Mouse (Mus musculus) ES-E14 (cell line): ENCODE results near the gene Psma3. TPM values are rescaled to one million over a fixed set of nuclear protein-coding genes. Genes with fewer than 3 reads are reported as not detected.

ENCODE experiments used
- DNase-seq: peaks from one replicate; pipeline ENCODE4 v3.0.0-alpha.2; 2013; ENCODE audit warnings: low read depth, low spot score
- H3K27ac ChIP-seq: 2 replicates; pipeline ENCODE4 v1.5.1; 2012; ENCODE audit warnings: low read depth, mild to moderate bottlenecking, low read length, moderate library complexity, mixed read lengths; ENCODE audit not compliant: poor library complexity, insufficient read depth, severe bottlenecking
- H3K36me3 ChIP-seq: 2 replicates; pipeline ENCODE4 v1.6.1; 2012; ENCODE audit warnings: mild to moderate bottlenecking, low read length, moderate library complexity, mixed read lengths; ENCODE audit not compliant: control insufficient read depth, poor library complexity, insufficient read depth, severe bottlenecking
- H3K4me1 ChIP-seq, 2 experiments: fragments of 150-350 bp in 1 of 2; sonication (generic) in 1 of 2; 2 replicates each; pipeline ENCODE4 v1.6.1; 2012; ENCODE audit warnings: low read length in 2 of 2, mild to moderate bottlenecking in 1 of 2, mixed read lengths in 1 of 2; ENCODE audit not compliant: control insufficient read depth in 2 of 2, insufficient read depth in 2 of 2, poor library complexity in 1 of 2
- H3K4me3 ChIP-seq, 2 experiments: fragments of 150-350 bp in 1 of 2; sonication (generic) in 1 of 2; 2 replicates each; pipeline ENCODE4 v1.5.1; 2012; ENCODE audit warnings: low read length in 2 of 2, low read depth in 1 of 2, mild to moderate bottlenecking in 1 of 2, mixed read lengths in 1 of 2; ENCODE audit not compliant: insufficient read depth in 1 of 2, poor library complexity in 1 of 2, severe bottlenecking in 1 of 2
- H3K9ac ChIP-seq: 2 replicates; pipeline ENCODE4 v1.6.1; 2012; ENCODE audit warnings: low read depth, mild to moderate bottlenecking, low read length, mixed read lengths; ENCODE audit not compliant: poor library complexity, insufficient read depth, severe bottlenecking
- H3K9me3 ChIP-seq: fragments of 150-350 bp; sonication (generic); 2 replicates; pipeline ENCODE4 v1.6.1; 2012; ENCODE audit warnings: low read depth, mild to moderate bottlenecking, low read length; ENCODE audit not compliant: control insufficient read depth, insufficient read depth
- CHD2 ChIP-seq: IDR thresholded peaks from 2 replicates; pipeline ENCODE4 v1.6.1; 2014; ENCODE audit warnings: mild to moderate bottlenecking, low read depth, low read length, inconsistent platforms
- HCFC1 ChIP-seq: IDR thresholded peaks from 2 replicates; pipeline ENCODE4 v1.6.1; 2012; ENCODE audit warnings: low read length, inconsistent platforms, borderline replicate concordance; ENCODE audit not compliant: insufficient read depth
- MAFK ChIP-seq: IDR thresholded peaks from 2 replicates; pipeline ENCODE4 v1.6.1; 2014; ENCODE audit warnings: mild to moderate bottlenecking, low read depth, low read length, inconsistent platforms; ENCODE audit not compliant: insufficient read depth
- ZC3H11A ChIP-seq: IDR thresholded peaks from 2 replicates; pipeline ENCODE4 v1.6.1; 2012; ENCODE audit warnings: low read depth, mild to moderate bottlenecking, inconsistent platforms, low read length, borderline replicate concordance
- ZNF384 ChIP-seq: IDR thresholded peaks from 2 replicates; pipeline ENCODE4 v1.6.1; 2012; ENCODE audit warnings: low read depth, low read length, inconsistent platforms
- in situ Hi-C, 2 experiments: fragments of 600-800 bp; cut with MboI; formaldehyde crosslinking; loops; one replicate each; pipeline ENCODE4 v1.15.1; 2025; ENCODE audit warnings: low sequenced_read_pairs in 2 of 2, inconsistent platforms in 1 of 2; ENCODE audit not compliant: unreplicated experiment in 2 of 2
- total RNA-seq: library from RNA; depleted of rRNA; stranded (reverse); fragments of 300-350 nt; gene quantifications from 2 replicates; pipeline ENCODE4 v1.2.3, GENCODE M21; 2012

Psma3 gene
- total RNA-seq, 1 experiment, result 306 TPM

DNA sequence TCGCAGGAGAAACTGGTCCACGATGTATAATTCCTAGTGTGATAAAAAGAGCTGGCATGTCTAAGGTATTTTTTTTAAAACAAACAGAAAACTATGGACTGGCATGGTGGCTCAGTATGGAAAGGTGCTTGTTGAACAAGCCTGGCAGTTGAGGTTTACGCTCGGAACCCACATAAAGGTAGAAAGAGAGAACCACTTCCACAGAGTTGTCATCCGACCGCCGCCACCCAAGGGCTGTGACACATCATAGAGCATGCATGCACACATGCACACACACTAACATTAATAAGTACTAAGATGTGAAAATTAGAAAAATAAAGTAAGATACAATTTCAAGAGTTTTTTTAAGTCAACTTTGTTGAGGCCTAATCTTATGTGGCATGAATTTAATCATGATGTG, 33.6 kb upstream of the Psma3 start:
- Histone ChIP-seq H3K4me1 (no peaks in the 10 kb centered on the region; a peak in 1 of 4 replicates), H3K9ac (no peak overlapping the region), H3K36me3 (peaks cover 6% of the 10 kb centered on the region), H3K9me3 (peaks cover 11% of the 10 kb centered on the region), H3K27ac (no peak overlapping the region), H3K4me3 (no peak overlapping the region)
- in situ Hi-C loops, result no loop called here
- DNase-seq, result no peak
- TF ChIP-seq CHD2 (no peak), ZNF384 (no peak), MAFK (no peak), ZC3H11A (no peak), HCFC1 (no peak)

DNA sequence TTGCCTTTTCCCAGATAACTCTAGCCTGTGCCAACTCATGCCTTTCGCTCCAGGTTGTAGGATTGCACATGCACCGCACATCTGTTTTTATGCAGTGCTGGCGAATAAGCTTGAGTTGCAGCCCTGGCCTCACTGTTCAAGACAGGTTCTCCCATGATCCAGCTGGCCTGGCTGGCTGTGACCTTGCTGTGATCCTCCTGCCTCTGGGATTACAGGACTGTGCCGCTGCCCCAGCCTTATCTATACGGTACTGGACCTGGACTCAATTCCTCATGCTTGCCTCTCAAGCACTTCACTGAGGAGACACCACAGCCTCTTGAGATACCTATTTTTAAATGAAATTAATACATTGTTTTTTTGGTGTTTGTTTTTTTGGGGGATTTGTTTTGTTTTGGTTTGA, 30.2 kb upstream of the Psma3 start:
- Histone ChIP-seq H3K9me3 (no peaks in the 10 kb centered on the region), H3K27ac (no peak overlapping the region), H3K4me1 (no peaks in the 10 kb centered on the region), H3K9ac (no peak overlapping the region), H3K4me3 (no peak overlapping the region), H3K36me3 (peaks cover 11% of the 10 kb centered on the region)
- DNase-seq, result no peak
- TF ChIP-seq MAFK, result no peak
- TF ChIP-seq ZC3H11A, result no peak
- TF ChIP-seq ZNF384, result no peak
- no peak for TF ChIP-seq HCFC1
- TF ChIP-seq CHD2, result no peak
- in situ Hi-C loops, result no loop called here

DNA sequence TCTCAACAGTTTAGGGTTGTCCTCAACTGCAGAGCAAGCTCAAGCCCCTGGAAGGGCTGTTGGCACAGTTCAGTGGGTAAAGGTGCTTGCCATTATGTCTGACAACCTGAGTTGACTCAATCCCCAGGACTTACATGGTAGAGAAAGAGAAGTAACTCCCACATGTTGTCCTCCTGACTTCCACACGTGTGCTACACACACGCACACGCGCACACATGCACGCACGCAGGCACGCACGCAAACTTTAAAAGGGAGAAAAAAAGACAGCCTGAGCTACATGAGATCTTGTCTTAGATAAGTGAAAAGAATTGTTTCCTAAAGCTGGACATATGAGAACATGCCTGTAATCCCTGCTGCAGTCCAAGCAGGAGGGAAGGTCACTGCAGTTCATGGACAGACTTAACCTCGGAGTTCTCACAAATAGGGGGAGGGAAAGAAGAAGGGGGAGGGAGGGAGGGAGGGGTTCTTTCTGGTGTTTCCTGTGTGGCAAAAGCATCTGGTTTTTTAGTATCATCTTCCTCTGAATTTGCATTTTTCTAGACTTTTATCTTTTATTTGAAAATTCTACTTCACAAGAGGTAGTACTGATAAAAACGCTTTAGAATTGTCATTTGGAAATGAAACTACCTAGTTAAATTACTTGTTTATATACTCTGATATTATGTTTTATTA, 27.7 kb upstream of the Psma3 start:
- Histone ChIP-seq H3K9me3 (no peaks in the 10 kb centered on the region), H3K4me3 (no peak overlapping the region), H3K4me1 (no peaks in the 10 kb centered on the region), H3K27ac (no peak overlapping the region), H3K36me3 (peaks cover 11% of the 10 kb centered on the region), H3K9ac (no peak overlapping the region)
- no peak for DNase-seq
- TF ChIP-seq ZNF384 (no peak), ZC3H11A (no peak)
- in situ Hi-C loops, result no loop called here

DNA sequence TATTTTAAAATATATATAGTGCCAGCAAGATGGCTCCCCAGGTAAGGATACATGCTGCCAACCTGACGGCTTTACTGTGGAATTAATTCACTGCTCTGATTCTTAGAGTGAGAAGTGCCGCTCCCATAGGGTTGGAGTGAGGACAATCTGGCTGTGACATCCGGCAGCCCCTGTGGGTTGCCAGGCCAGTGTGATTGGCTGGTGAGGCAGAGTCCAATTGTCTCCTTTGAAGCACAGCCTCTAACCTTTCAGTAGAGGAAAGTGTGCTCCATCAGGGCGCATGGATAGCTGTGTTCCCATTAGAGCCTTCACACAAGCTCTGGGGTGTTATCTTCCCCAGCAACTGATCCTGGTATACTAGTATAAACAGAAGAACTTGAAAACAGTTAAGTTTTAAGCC, 15.8 kb upstream of the Psma3 start:
- DNase-seq, result no peak
- H3K4me3 ChIP-seq, result no peak overlapping the region
- TF ChIP-seq CHD2 (no peak), HCFC1 (no peak), ZC3H11A (no peak)
- H3K36me3 ChIP-seq, result peaks cover 5% of the 10 kb centered on the region
- H3K27ac ChIP-seq, result no peak overlapping the region
- H3K4me1 ChIP-seq, result no peaks in the 10 kb centered on the region
- in situ Hi-C loops, result no loop called here
- H3K9me3 ChIP-seq, result no peaks in the 10 kb centered on the region
- no peak overlapping the region for H3K9ac ChIP-seq

DNA sequence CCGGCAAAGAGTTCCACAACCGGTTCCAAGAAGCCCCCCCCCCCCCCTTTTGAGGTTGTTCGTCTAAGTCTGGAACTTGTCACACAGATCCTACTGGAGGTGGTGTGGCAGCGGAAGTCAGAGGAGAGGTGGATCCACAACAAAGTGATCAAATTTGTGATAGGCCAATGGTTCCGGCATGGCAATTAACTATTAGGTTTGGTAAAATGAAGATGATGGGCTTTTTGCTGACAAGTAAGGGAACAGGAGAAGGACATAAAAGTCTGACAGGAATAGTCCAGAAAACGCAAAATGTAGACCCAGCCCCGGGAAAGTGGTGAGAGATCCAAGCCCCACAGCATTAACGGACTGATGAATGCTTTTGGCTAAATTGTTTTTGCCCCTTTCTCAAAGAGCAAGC, 6.8 kb upstream of the Psma3 start:
- Histone ChIP-seq H3K36me3 (no peaks in the 10 kb centered on the region), H3K27ac (peak overlapping the region; percentile 70; the same call in 1 of the 2 replicates), H3K9me3 (no peaks in the 10 kb centered on the region), H3K9ac (no peak overlapping the region), H3K4me1 (no peaks in the 10 kb centered on the region), H3K4me3 (peak overlapping the region in 1 of 2 experiments; percentile 72; a peak in 3 of 4 replicates)
- in situ Hi-C loops, result no loop called here
- TF ChIP-seq ZNF384, result no peak
- no peak for TF ChIP-seq MAFK
- no peak for DNase-seq
